Mouse (Mus musculus): ENCODE results near the gene Mtln.

DNA sequence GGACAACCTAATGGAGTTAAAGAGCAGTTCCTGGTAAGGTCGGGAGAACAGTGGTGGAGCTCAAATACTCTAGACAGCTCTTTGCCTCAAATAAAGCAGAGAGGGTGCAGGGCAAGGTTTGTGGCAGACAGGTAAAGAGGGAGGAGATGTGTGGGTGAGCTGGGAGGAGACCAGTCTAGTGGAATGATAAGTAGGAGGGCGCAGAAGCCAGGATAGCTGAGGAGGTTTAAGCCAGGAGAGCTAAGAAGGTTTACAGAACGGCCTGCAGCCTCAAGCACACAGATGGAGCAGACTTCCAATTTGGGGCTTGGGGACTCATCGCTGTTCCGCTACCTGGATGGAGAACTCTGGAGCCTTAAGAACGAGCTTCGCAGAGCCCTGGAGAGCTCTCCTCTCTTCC is 46.3 kb upstream of the Mtln start, which contains the start of gene Acoxl:
- TF ChIP-seq POLR2A (IDR thresholded peaks at IDR 0.05; ENCODE audit: insufficient read depth, low read depth, low read length): no peak
- no peak for TF ChIP-seq EP300 (IDR thresholded peaks at IDR 0.05; ENCODE audit: insufficient read depth, low read depth, low read length)
- no peak for TF ChIP-seq CTCF (IDR thresholded peaks at IDR 0.05)

All from heart, adult 2 months (tissue).